Mouse (Mus musculus): ENCODE measurements around the gene C1ra. TPM values are rescaled to one million over a fixed set of nuclear protein-coding genes. Genes with fewer than 3 reads are reported as not detected.
"Not testable (repeated sequence)": the region's sequence is repeated elsewhere in the genome, so short reads cannot be mapped to it uniquely, and the experiment has no call there.

C1ra gene
- polyA plus RNA-seq, 1 experiment from 2014 or later = 3.9 TPM

- H3K9ac ChIP-seq; ATAC-seq (ENCODE audit: insufficient number of reproducible peaks, low FRiP score, low TSS enrichment, low read depth); H3K4me3 ChIP-seq; H3K27me3 ChIP-seq; H3K4me1 ChIP-seq; H3K36me3 ChIP-seq; H3K9me3 ChIP-seq; H3K4me2 ChIP-seq; H3K27ac ChIP-seq: not testable (repeated sequence)
- 91% methylated on average over 4 of the region's 4 CpGs for WGBS
Observed at GRCm38 (mm10) chr6:124561156-124561555, 49.0 kb downstream of the C1ra start.

DNA sequence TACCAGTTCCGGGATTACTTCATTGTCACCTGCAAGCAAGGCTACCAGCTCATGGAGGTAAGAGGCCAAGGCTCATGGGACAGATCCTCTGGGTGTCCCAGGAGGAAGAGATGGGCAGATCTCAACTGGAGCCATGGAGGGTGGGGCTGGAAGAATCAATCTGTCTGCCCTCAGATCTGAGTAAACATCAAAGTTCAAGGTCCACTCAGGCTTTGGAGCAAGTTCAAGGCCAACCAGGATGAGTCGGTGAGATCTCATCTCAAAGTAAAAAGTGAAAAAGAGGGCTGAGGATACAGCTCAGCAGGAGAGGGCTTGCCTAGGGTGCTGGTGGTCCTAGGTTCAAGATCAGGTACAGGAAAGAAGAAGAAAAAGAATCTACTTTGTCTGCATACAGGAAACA lies 49.4 kb downstream of the C1ra start:
- not testable (repeated sequence) for H3K4me1 ChIP-seq; ATAC-seq (ENCODE audit: insufficient number of reproducible peaks, low FRiP score, low TSS enrichment, low read depth); H3K9me3 ChIP-seq; H3K4me2 ChIP-seq; H3K4me3 ChIP-seq; H3K27ac ChIP-seq; H3K36me3 ChIP-seq; H3K9ac ChIP-seq; H3K27me3 ChIP-seq
- WGBS = 92% methylated on average over 2 of the region's 2 CpGs

- Histone ChIP-seq H3K27me3 (no peaks in the 10 kb centered on the region), H3K9ac (no peak within 1 kb of the TSS), H3K36me3 (no peaks in the 10 kb centered on the region), H3K9me3 (no peaks in the 10 kb centered on the region), H3K4me3 (no peak within 1 kb of the TSS), H3K27ac (no peak within 1 kb of the TSS), H3K4me2 (no peak within 1 kb of the TSS), H3K4me1 (no peaks in the 10 kb centered on the region)
- ATAC-seq (ENCODE audit: insufficient number of reproducible peaks, low FRiP score, low TSS enrichment, low read depth) = no peak
- 8% methylated on average over 8 of the region's 8 CpGs for WGBS
Observed at GRCm38 (mm10) chr6:124570026-124570425, 57.8 kb downstream of the C1ra start, which contains the start of gene C1rb. C1rb (plus strand) TSS chr6:124570294.

Other genes with a start within 250 kb of the C1ra start
- gene Cd163, start 207.7 kb upstream of the C1ra start, polyA plus RNA-seq (2015; fragmentation: Nextera tagmentation; extraction: Ambion mirVana) = 0.29 and 0.73 TPM in 2 replicates
- 43.7 and 45.1 TPM in 2 replicates for gene Pex5, start 97.3 kb upstream of the C1ra start, polyA plus RNA-seq (2015; fragmentation: Nextera tagmentation; extraction: Ambion mirVana)
- 5.8 and 7.2 TPM in 2 replicates for gene Clstn3, start 47.6 kb upstream of the C1ra start, polyA plus RNA-seq (2015; fragmentation: Nextera tagmentation; extraction: Ambion mirVana)
- gene C1rl, start 19.3 kb upstream of the C1ra start, polyA plus RNA-seq (2015; fragmentation: Nextera tagmentation; extraction: Ambion mirVana) = 0.61 and 0.73 TPM in 2 replicates
- gene C1s1, start 30.0 kb downstream of the C1ra start, polyA plus RNA-seq (2015; fragmentation: Nextera tagmentation; extraction: Ambion mirVana) = 5.5 and 6.6 TPM in 2 replicates
- gene C1rb, start 57.9 kb downstream of the C1ra start, polyA plus RNA-seq (2015; fragmentation: Nextera tagmentation; extraction: Ambion mirVana) = not detected in 2 replicates
- 0.14 TPM in 1 of 2 replicates, not detected in the other for gene C1s2, start 123.7 kb downstream of the C1ra start, polyA plus RNA-seq (2015; fragmentation: Nextera tagmentation; extraction: Ambion mirVana)
- gene Lpcat3, start 150.6 kb downstream of the C1ra start, polyA plus RNA-seq (2015; fragmentation: Nextera tagmentation; extraction: Ambion mirVana) = 46.1 and 55.0 TPM in 2 replicates
- 164 and 183 TPM in 2 replicates for gene Emg1, start 199.8 kb downstream of the C1ra start, polyA plus RNA-seq (2015; fragmentation: Nextera tagmentation; extraction: Ambion mirVana)
- 285 and 312 TPM in 2 replicates for gene Phb2, start 199.9 kb downstream of the C1ra start, polyA plus RNA-seq (2015; fragmentation: Nextera tagmentation; extraction: Ambion mirVana)
- 17.4 and 17.8 TPM in 2 replicates for gene Ptpn6, start 226.3 kb downstream of the C1ra start, polyA plus RNA-seq (2015; fragmentation: Nextera tagmentation; extraction: Ambion mirVana)
- 356 and 402 TPM in 2 replicates for gene Grcc10, start 229.0 kb downstream of the C1ra start, polyA plus RNA-seq (2015; fragmentation: Nextera tagmentation; extraction: Ambion mirVana)
- 0.10 TPM in 1 of 2 replicates, not detected in the other for gene Gm45234, start 243.6 kb downstream of the C1ra start, polyA plus RNA-seq (2015; fragmentation: Nextera tagmentation; extraction: Ambion mirVana)
- gene Atn1, start 244.1 kb downstream of the C1ra start, polyA plus RNA-seq (2015; fragmentation: Nextera tagmentation; extraction: Ambion mirVana) = 15.1 and 15.7 TPM in 2 replicates